Mouse (Mus musculus) testis, adult 2 months (tissue): Measurements from ENCODE around the gene Kcnq2.

Source experiments
- CTCF ChIP-seq: fragments of 200-500 bp; IDR thresholded peaks from 2 replicates; pipeline ENCODE4 v1.5.1; 2012; ENCODE audit warnings: low read depth, mild to moderate bottlenecking, inconsistent platforms, low read length, moderate library complexity; ENCODE audit not compliant: control insufficient read depth, insufficient read depth, insufficient replicate concordance
- POLR2A ChIP-seq: fragments of 200-500 bp; IDR thresholded peaks from 2 replicates; pipeline ENCODE4 v1.6.1; 2012; ENCODE audit warnings: low read depth, mild to moderate bottlenecking, inconsistent platforms, low read length, moderate library complexity; ENCODE audit not compliant: control insufficient read depth

- no peak for TF ChIP-seq CTCF
- TF ChIP-seq POLR2A: no peak
Observed at GRCm38 (mm10) chr2:181134591-181135445, at the start of gene Kcnq2.
